Mouse (Mus musculus): Measurements from ENCODE around the gene Abhd4. TPM values are rescaled to one million over a fixed set of nuclear protein-coding genes. Genes with fewer than 3 reads are reported as not detected.

The Abhd4 gene
- polyA plus RNA-seq, 1 experiment from 2014 or later = 58.7 TPM

DNA sequence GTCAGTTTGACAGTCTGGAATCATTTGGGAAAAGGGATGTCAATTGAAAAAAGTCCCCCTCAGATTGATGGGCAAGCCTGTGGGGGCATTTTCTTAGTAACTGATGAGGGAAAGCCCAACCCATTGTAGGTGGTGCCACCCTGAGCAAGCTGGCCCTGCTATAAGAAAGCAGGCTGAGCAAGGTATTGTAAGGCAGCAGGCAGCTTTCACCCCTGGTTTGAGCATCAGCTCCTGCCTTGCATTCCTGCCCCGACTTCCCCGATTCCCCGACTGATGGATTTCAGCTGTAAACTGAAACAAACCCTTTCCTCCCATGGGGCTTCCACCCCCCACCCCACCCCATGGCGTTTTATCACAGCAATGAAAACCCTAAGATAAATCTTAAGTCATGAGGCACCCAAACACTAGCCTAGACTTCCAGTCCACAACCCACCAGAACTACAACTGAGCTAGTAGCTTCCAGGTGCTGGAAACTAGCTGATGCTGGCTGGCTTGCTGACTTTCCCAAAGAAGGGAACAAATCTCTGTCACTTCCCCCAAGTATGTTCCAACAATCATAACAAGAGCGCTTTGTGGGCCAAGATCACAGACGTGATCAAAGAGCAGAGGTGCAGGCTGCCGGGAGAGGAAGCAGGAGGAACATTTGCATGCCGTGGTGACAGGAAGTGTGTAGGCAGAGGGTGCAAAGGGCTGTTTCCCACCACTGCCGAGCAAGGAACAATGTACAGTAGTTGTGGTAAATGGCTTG is 21.0 kb upstream of the Abhd4 start:
- Histone ChIP-seq H3K9ac (no peak overlapping the region), H3K27ac (peak overlapping the region; percentile 78), H3K4me2 (no peak overlapping the region), H3K4me3 (no peak overlapping the region), H3K36me3 (peaks cover 14% of the 10 kb centered on the region), H3K27me3 (no peaks in the 10 kb centered on the region), H3K4me1 (replicated peaks) (peaks cover 54% of the 10 kb centered on the region), H3K9me3 (no peaks in the 10 kb centered on the region)
- no peak for ATAC-seq (ENCODE audit: low FRiP score)
- WGBS = 37% methylated on average over 9 of the region's 9 CpGs

DNA sequence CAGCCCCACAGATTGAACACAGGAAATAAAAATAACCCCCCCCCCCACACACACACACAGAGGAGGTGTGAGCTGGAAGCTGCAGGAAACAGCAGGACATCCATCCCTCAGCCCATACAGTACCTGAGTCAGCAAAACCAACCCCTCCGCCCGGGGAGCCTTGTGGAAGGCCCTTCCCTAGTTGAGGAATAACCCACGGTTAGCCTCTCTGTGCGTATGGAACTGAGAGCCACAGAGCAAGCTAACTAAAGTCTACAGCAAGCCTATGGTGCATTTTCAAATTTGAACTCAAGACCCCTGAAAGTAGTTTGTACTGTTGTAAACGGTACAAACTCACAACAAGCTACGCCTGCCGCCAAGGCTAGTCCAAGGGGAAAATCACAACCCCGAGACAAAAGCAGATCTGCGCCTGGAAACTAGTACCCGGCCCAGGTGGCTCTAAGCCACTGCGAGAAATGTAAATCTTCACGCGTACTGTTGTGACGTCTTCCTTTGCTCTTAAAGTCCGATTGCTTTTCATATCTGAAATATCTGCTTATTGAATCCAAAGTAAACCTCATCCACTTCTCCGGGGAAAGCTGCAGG is 20.3 kb upstream of the Abhd4 start:
- ATAC-seq (ENCODE audit: low FRiP score) = no peak
- no peak overlapping the region for H3K9ac ChIP-seq
- H3K27ac ChIP-seq = peak overlapping the region; percentile 78

DNA sequence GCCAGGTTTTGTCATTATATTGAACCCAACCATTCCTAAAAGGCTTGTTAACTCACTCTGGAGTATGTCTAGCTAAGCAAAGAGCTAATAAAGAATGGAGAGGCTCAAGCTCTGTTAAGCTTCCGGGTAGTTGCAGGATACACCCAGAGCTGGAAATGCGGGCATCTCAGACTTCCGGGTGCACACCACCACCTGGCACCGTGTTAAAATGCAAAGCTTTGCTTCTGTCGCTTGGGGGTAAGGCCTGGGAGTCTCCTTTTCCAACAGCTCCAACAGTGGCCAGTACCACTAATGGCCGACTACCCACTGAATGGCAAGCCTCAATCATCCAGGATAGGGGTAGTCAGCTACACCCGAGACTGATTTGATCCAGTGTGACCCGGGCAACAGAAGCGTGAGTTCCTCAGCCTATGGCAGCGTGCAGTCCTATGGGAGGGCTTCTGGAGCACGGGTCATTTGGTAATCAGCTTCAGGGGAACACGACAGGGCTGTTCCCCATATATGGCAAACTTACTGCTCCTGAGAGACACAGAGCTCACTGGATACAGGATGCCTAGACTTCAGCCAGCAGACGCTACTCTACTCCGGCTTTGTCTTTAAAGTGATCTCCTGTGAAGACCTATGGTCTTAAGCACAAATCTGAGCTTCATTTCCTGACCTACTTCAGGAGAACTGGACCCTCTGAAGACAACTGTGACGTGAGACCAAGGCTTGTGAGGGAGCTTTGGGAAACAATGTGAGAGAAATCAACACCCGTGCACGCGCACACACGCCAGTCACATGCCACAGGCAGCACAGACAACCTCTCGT is 19.6 kb upstream of the Abhd4 start:
- peaks cover 14% of the 10 kb centered on the region for H3K36me3 ChIP-seq
- H3K4me3 ChIP-seq = no peak overlapping the region
- H3K27ac ChIP-seq = peak overlapping the region; percentile 78
- ATAC-seq (ENCODE audit: low FRiP score) = no peak
- H3K27me3 ChIP-seq = no peaks in the 10 kb centered on the region
- peaks cover 39% of the 10 kb centered on the region for H3K4me1 ChIP-seq (replicated peaks)
- no peak overlapping the region for H3K9ac ChIP-seq
- H3K4me2 ChIP-seq = no peak overlapping the region
- no peaks in the 10 kb centered on the region for H3K9me3 ChIP-seq
- WGBS = 71% methylated on average over 20 of the region's 20 CpGs

More for the DNA sequence above, 20.3 kb upstream of the Abhd4 start:
- peaks cover 14% of the 10 kb centered on the region for H3K36me3 ChIP-seq
- 73% methylated on average over 16 of the region's 16 CpGs for WGBS
- no peaks in the 10 kb centered on the region for H3K9me3 ChIP-seq
- no peak overlapping the region for H3K4me2 ChIP-seq
- H3K27me3 ChIP-seq = no peaks in the 10 kb centered on the region
- H3K4me1 ChIP-seq (replicated peaks) = peaks cover 47% of the 10 kb centered on the region
- no peak overlapping the region for H3K4me3 ChIP-seq

DNA sequence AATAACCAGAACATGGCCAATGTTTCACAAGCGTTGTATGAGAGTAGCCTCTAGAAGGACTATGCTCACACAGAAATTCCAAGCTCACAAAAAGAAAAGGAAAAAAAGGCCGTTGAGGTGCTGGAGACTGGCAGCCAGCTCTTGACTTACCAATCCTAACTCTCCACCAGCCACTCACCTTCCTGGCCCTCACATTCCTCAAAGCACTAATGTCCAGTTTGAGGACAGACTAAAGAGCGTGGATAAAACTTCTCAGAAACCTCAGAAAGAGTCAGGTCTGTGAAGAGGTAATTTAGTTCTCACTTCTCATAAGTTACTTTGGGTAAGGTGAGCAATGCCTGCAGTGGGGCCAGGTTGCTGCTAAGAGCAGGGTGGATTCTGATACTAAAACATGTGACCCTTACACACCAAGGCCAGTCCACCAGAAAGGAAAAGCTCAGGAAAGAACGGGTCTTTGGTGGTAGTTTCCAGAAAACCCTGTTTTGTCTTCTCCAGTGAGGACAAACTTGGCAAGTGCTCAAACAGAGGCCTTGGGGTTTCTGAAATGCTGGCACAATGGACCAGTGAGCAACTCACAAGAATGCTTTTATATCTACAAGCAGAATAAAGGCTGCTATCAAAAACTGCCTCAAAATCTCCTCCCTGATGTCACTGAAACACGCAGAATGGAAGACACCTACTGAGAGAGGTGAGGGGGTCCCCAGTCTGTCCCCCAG is 18.0 kb upstream of the Abhd4 start:
- Histone ChIP-seq H3K27me3 (no peaks in the 10 kb centered on the region), H3K4me2 (no peak overlapping the region), H3K4me1 (replicated peaks) (peaks cover 38% of the 10 kb centered on the region), H3K27ac (no peak overlapping the region), H3K4me3 (no peak overlapping the region), H3K36me3 (peaks cover 22% of the 10 kb centered on the region), H3K9ac (no peak overlapping the region), H3K9me3 (no peaks in the 10 kb centered on the region)
- 83% methylated on average over 5 of the region's 5 CpGs for WGBS
- no peak for ATAC-seq (ENCODE audit: low FRiP score)

DNA sequence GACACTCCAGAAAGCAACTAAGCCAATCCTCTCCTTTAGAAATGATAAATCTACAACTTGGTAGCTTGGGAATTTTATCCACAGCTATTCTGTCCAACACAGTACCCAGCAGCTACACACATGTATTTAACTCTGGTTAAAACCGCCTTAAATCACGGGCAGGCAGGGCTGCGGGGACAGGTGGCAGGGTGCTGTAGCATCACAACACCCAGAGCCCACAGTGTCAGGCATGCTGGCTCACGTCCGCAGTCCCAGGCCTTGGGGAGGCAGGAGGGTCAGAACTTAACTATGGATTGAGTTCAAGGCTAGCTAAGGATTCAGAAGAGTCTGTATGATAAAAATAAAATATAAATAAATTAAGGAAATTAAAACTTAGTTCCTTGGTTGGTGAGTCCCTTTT is 17.1 kb upstream of the Abhd4 start:
- ATAC-seq (ENCODE audit: low FRiP score) = no peak
- no peaks in the 10 kb centered on the region for H3K27me3 ChIP-seq
- peaks cover 31% of the 10 kb centered on the region for H3K36me3 ChIP-seq
- no peak overlapping the region for H3K9ac ChIP-seq
- H3K9me3 ChIP-seq = no peaks in the 10 kb centered on the region
- H3K4me2 ChIP-seq = no peak overlapping the region
- H3K4me1 ChIP-seq (replicated peaks) = peaks cover 32% of the 10 kb centered on the region
- no peak overlapping the region for H3K4me3 ChIP-seq
- H3K27ac ChIP-seq = no peak overlapping the region
- 90% methylated on average over 5 of the region's 5 CpGs for WGBS

DNA sequence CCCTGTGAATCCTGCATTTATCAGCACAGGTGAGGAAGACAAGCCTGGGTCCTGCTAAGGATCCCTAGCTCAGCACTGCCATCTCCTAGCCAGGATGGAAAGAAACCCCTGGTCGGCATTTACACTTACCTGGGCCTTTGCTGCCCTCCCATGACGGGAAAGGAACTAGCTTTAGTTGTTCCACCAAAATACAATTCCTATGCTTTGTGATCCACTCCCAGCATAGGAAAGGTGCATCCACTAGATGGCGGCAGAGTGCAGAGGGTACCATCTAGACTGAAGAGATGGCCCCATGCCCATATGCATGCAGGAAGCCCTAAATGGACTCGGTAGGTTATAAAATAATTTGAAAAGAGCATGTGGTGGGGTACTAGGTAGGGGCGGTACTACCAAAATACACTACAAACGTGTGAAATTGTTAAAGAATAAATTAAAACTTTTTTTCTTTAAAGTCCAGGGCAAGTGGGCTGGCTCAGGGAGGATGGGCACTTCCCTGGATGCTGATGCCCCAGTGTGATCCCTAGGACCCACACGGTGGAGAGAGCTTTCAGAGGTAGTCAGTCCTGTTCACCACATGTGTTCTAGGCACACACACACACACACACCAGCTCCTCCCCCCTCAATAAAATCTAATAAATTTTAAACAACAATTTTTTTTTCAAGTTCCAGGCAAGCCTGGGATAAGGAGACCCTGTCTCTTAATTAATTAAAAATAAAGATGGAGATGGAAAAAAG is 14.8 kb upstream of the Abhd4 start:
- 16% methylated on average over 7 of the region's 7 CpGs for WGBS
- Histone ChIP-seq H3K9me3 (no peaks in the 10 kb centered on the region), H3K27me3 (no peaks in the 10 kb centered on the region), H3K4me1 (replicated peaks) (peaks cover 17% of the 10 kb centered on the region), H3K9ac (no peak overlapping the region), H3K4me2 (no peak overlapping the region), H3K27ac (peak overlapping the region; percentile 0; the same call in 1 of the 2 replicates), H3K36me3 (peaks cover 43% of the 10 kb centered on the region), H3K4me3 (no peak overlapping the region)
- ATAC-seq (ENCODE audit: low FRiP score) = peak; percentile 40

DNA sequence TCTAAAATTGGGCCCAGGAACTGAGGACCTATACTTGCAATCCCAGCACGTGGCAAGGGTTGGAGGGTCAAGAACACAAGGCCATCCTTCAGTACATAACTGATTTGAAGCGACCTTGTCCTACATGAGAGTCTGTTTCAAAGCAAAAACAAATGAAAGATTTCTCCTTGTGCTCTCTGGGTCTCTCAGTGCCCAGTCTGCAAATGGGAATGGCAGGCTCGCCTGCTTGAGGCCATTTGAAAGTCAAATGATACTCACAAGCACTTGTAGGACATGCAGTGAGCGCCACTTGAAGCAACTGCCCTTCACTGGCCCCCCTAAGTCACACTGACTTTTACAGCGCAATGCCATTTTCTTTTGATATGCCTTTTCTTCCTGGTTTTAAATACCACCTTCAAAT is 13.4 kb upstream of the Abhd4 start:
- Histone ChIP-seq H3K9ac (no peak overlapping the region), H3K9me3 (no peaks in the 10 kb centered on the region), H3K4me1 (replicated peaks) (peaks cover 8% of the 10 kb centered on the region), H3K27ac (no peak overlapping the region), H3K27me3 (no peaks in the 10 kb centered on the region), H3K36me3 (peaks cover 32% of the 10 kb centered on the region), H3K4me3 (no peak overlapping the region), H3K4me2 (no peak overlapping the region)
- ATAC-seq (ENCODE audit: low FRiP score) = no peak
- 82% methylated on average over 5 of the region's 5 CpGs for WGBS

DNA sequence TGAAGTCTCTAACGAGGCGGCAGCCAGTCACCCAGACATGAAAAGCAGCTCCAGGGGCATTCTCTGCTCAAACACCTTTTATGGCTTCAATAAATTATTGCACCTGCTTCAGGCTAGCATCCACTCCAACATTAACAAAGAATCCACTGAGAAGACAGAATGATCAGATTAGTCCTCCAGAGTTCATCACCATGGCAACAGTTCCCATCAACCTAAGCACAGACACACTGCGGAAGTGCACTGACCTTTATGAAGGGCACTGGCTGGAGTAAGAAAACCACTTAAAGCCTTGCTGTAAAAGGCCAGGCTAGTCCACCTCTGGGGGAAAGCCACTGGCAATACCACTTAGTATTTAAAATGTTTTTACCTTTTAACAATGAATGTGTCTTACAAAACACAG is 9.8 kb upstream of the Abhd4 start:
- ATAC-seq (ENCODE audit: low FRiP score) = no peak
- WGBS = 38% methylated on average over 3 of the region's 3 CpGs
- Histone ChIP-seq H3K4me1 (replicated peaks) (peaks cover 18% of the 10 kb centered on the region), H3K27me3 (no peaks in the 10 kb centered on the region), H3K4me3 (no peak overlapping the region), H3K36me3 (peaks cover 53% of the 10 kb centered on the region), H3K27ac (peak overlapping the region; percentile 73), H3K4me2 (no peak overlapping the region), H3K9me3 (no peaks in the 10 kb centered on the region), H3K9ac (no peak overlapping the region)

DNA sequence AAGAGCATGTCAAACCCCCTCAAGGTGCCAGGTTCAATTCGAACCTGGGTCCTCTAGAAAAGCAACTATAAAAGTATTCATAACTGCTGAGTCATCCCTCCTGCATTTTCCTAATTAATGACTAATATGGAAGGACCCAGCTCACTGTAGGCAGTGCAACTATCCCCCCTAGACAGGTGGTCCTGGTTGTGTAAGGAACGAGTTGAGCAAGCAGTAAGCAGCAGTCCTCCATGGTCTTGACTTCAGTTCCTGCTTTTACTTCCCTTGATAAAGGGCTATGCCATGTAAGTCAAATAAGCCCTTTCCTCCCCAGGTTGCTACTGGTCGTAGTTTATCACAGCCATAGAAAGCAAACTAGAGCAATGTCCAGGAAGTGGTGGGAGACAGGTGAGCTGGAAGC is 7.8 kb upstream of the Abhd4 start:
- Histone ChIP-seq H3K27ac (no peak overlapping the region), H3K27me3 (no peaks in the 10 kb centered on the region), H3K4me2 (no peak overlapping the region), H3K9ac (no peak overlapping the region), H3K36me3 (peaks cover 42% of the 10 kb centered on the region), H3K4me3 (no peak overlapping the region), H3K4me1 (replicated peaks) (peaks cover 37% of the 10 kb centered on the region), H3K9me3 (no peaks in the 10 kb centered on the region)
- 95% methylated on average over 3 of the region's 3 CpGs for WGBS
- no peak for ATAC-seq (ENCODE audit: low FRiP score)

DNA sequence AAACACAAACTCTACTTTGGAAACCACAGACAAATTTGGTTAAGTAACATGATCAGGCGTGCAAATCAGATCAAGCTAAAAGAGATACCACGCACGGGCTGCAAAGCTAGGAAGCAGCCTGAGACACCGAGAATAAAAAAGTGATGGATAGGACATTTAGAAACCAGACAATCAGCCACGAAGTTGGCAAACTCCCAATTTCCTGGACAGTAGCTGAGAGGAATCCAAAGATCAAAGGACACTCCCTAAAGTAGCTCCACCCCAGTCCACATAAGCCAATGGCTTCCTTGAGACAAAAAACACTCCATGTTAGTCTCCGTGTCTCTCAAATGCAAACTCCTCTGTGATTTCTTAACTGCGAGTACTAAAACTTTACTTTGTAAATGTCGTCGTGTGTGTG is 4.7 kb upstream of the Abhd4 start:
- no peak for ATAC-seq (ENCODE audit: low FRiP score)
- WGBS = 64% methylated on average over 9 of the region's 9 CpGs
- H3K4me1 ChIP-seq (replicated peaks) = peaks cover 46% of the 10 kb centered on the region

DNA sequence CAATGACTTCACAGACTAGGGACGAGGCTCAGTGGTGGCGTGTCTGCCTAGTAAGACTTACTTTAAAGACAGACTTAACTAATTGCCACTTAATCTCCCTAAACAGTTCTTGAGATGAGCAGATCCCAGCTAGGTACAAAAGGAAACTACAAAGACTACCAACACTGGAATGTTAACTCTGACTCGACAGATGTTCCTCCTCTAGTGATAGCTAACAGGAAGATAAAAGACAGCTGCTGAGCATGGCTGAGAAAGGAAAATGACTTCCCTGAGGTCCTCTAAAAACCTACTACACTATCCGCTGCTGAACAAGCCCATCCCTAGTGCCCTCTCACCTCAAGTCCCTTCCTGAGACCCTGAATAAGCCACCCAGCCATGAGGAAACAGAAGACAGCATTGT is 3.9 kb upstream of the Abhd4 start:
- Histone ChIP-seq H3K4me1 (replicated peaks) (peaks cover 51% of the 10 kb centered on the region), H3K4me3 (no peak overlapping the region), H3K9me3 (no peaks in the 10 kb centered on the region), H3K9ac (peak overlapping the region; percentile 14; the same call in 1 of the 2 replicates), H3K27me3 (no peaks in the 10 kb centered on the region), H3K4me2 (peak overlapping the region; percentile 13; the same call in 1 of the 2 replicates), H3K36me3 (peaks cover 21% of the 10 kb centered on the region), H3K27ac (no peak overlapping the region)
- WGBS = 82% methylated on average over 4 of the region's 4 CpGs
- ATAC-seq (ENCODE audit: low FRiP score) = no peak

More for the DNA sequence above, 4.7 kb upstream of the Abhd4 start:
- Histone ChIP-seq H3K27ac (no peak overlapping the region), H3K4me3 (no peak overlapping the region), H3K27me3 (no peaks in the 10 kb centered on the region), H3K9ac (no peak overlapping the region), H3K9me3 (no peaks in the 10 kb centered on the region), H3K4me2 (no peak overlapping the region), H3K36me3 (peaks cover 24% of the 10 kb centered on the region)
